15 mouse cellular contexts compared by ENCODE assay signal in the genomic region with DNA sequence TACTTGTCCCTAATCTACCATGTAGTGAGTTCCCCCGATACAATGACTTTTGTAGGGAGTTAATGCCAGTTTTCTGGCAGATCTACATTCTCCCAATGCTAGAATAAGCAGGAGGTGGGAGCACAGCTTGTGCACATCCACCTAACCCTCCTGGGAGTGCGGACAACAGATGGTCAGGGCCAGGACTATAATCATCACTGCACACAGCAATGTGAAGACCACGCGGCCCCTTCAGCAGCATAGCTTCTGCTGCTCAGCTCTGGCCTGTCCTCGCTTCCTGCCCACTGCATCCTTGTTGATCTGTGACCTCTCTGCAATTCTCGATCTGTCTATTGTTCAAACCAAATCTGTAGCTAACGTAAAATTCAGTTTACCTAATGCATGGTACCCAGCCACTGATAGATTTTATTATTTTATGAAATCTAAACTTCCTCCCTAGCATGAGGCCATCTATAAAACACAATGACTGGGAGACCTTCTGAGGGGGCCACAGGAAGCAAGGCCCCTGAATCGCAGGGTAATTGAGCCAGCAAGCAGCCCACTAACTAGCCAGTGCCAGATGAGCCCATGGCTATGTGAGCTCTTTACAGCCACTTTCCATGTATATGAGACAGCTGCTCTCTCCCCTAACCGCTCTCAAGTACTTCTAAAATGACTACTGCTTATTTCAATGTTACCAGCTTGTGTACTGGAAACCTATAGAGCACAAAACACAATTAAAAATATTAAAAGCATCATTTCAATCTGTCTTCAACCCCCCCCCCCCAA. TPM values are rescaled to one million over a fixed set of nuclear protein-coding genes. Genes with fewer than 3 reads are reported as not detected.
DNase-seq lines count a peak whose midpoint lies in the region; ATAC-seq lines count a peak whose summit lies in the region.
"Had no signal": no experiment of that assay in that cellular context is flagged by ENCODE, and none has a peak within 500 bp of the region (broad histone marks: within the 10 kb centered on the region; RNA-seq: fewer than 3 reads in every experiment).

No protein-coding gene starts in this region.

- intact Hi-C loops in left cerebral cortex, postnatal 4 days (cut with DNase I): no loop called here
- intact Hi-C loops in left cerebral cortex, postnatal 10 days (cut with DNase I): no loop called here

- H3K9ac ChIP-seq in forebrain, embryonic 12.5 days: no peak overlapping the region
- no peak overlapping the region for H3K9ac ChIP-seq in hindbrain, embryonic 12.5 days
- H3K9ac ChIP-seq in neural tube, embryonic 13.5 days: no peak overlapping the region
- H3K9ac ChIP-seq: liver, embryonic 13.5 days had no signal

- 83% methylated on average over 9 of the region's 9 CpGs for WGBS in forebrain, embryonic 12.5 days
- WGBS in hindbrain, embryonic 12.5 days: 68% methylated on average over 9 of the region's 9 CpGs
- 41% methylated on average over 9 of the region's 9 CpGs for WGBS in neural tube, embryonic 13.5 days

- H3K27me3 ChIP-seq in forebrain, embryonic 12.5 days: no peaks in the 10 kb centered on the region
- no peaks in the 10 kb centered on the region for H3K27me3 ChIP-seq in hindbrain, embryonic 12.5 days
- H3K27me3 ChIP-seq in neural tube, embryonic 13.5 days: no peaks in the 10 kb centered on the region
- H3K27me3 ChIP-seq: liver, embryonic 13.5 days; Patski had no signal

- ATAC-seq in forebrain, embryonic 12.5 days (ENCODE audit: low FRiP score): peak; percentile 68; the same call in 1 of the 2 replicates
- peak; percentile 83 for ATAC-seq in hindbrain, embryonic 12.5 days (ENCODE audit: low FRiP score)
- peak; percentile 76 for ATAC-seq in neural tube, embryonic 13.5 days (ENCODE audit: low read depth)
- ATAC-seq: Patski had no signal

- H3K9me3 ChIP-seq in forebrain, embryonic 12.5 days: no peaks in the 10 kb centered on the region
- H3K9me3 ChIP-seq in hindbrain, embryonic 12.5 days (replicated peaks): no peaks in the 10 kb centered on the region
- H3K9me3 ChIP-seq in neural tube, embryonic 13.5 days: no peaks in the 10 kb centered on the region
- H3K9me3 ChIP-seq: liver, embryonic 13.5 days had no signal

- no peak overlapping the region for H3K4me3 ChIP-seq in forebrain, embryonic 12.5 days (replicated peaks)
- no peak overlapping the region for H3K4me3 ChIP-seq in hindbrain, embryonic 12.5 days
- no peak overlapping the region for H3K4me3 ChIP-seq in neural tube, embryonic 13.5 days
- H3K4me3 ChIP-seq: liver, embryonic 13.5 days had no signal

- no peak overlapping the region for H3K4me2 ChIP-seq in forebrain, embryonic 12.5 days
- H3K4me2 ChIP-seq in hindbrain, embryonic 12.5 days (replicated peaks): no peak overlapping the region
- no peak overlapping the region for H3K4me2 ChIP-seq in neural tube, embryonic 13.5 days
- H3K4me2 ChIP-seq: liver, embryonic 13.5 days had no signal

- peaks cover 31% of the 10 kb centered on the region for H3K4me1 ChIP-seq in forebrain, embryonic 12.5 days
- peaks cover 27% of the 10 kb centered on the region for H3K4me1 ChIP-seq in hindbrain, embryonic 12.5 days
- peaks cover 53% of the 10 kb centered on the region for H3K4me1 ChIP-seq in neural tube, embryonic 13.5 days (replicated peaks)

- peak; percentile 51 for DNase-seq in left cerebral cortex, postnatal 4 days
- DNase-seq in left cerebral cortex, postnatal 10 days (ENCODE audit: extremely low spot score in 1 of 2, low spot score in 2 of 2): no peak
- no peak for DNase-seq in T-cell, adult 2 months (ENCODE audit: low spot score)
- no peak for DNase-seq in embryo, embryonic 11 days
- DNase-seq: adrenal gland, postnatal 14 days; cerebellum, adult 11 months; kidney, adult 11 months; kidney, postnatal 4 days; liver, embryonic 13.5 days; lung, postnatal 10 days had no signal

- 0 out of 2 replicates have a peak overlapping the region, but pooled peaks have one; percentile 50 for H3K27ac ChIP-seq in forebrain, embryonic 12.5 days
- no peak overlapping the region for H3K27ac ChIP-seq in hindbrain, embryonic 12.5 days
- peak overlapping the region; percentile 70 for H3K27ac ChIP-seq in neural tube, embryonic 13.5 days (replicated peaks)
- H3K27ac ChIP-seq: liver, embryonic 13.5 days; stomach, postnatal 0 days had no signal

- H3K36me3 ChIP-seq in forebrain, embryonic 12.5 days (replicated peaks): no peaks in the 10 kb centered on the region
- no peaks in the 10 kb centered on the region for H3K36me3 ChIP-seq in hindbrain, embryonic 12.5 days
- no peaks in the 10 kb centered on the region for H3K36me3 ChIP-seq in neural tube, embryonic 13.5 days
- H3K36me3 ChIP-seq: liver, embryonic 13.5 days had no signal

RNA-seq across cellular contexts. Expression of a gene that starts 27.6 kb away (rescaled TPM):
- total RNA-seq in left cerebral cortex, postnatal 4 days (2021): 10 to 100 TPM; 67.0 to 70.4 TPM
- 10 to 100 TPM; 51.4 to 53.3 TPM for total RNA-seq in left cerebral cortex, postnatal 10 days (2021)
- 114 and 117 TPM in 2 replicates for polyA plus RNA-seq in forebrain, embryonic 12.5 days (2016; fragmentation: Nextera tagmentation; extraction: Ambion mirVana)
- polyA plus RNA-seq in hindbrain, embryonic 12.5 days (2016; fragmentation: Nextera tagmentation; extraction: Ambion mirVana): 110 and 116 TPM in 2 replicates
- 79.3 TPM in 2 replicates for polyA plus RNA-seq in neural tube, embryonic 13.5 days (2015; fragmentation: Nextera tagmentation; extraction: Ambion mirVana)
